Mouse (Mus musculus) intestine, postnatal 0 days (tissue): ENCODE results near the gene Rexo1. TPM values are rescaled to one million over a fixed set of nuclear protein-coding genes. Genes with fewer than 3 reads are reported as not detected.
A peak's percentile ranks its signal among the peaks of the same experiment; 100 is the strongest.

Experiments used
- ATAC-seq: fragments of 200-750 bp; cut with Nextera tagmentation; 2 replicates; pipeline ENCODE4 v1.8.0; 2017; ENCODE audit warnings: mild to moderate bottlenecking, moderate TSS enrichment, moderate library complexity
- H3K27ac ChIP-seq: fragments of 300-500 bp; sonication (generic); 2 replicates; pipeline ENCODE4 v1.5.1; 2014; ENCODE audit warnings: mild to moderate bottlenecking, low read depth, low read length, moderate library complexity
- H3K27me3 ChIP-seq: fragments of 300-500 bp; sonication (generic); replicated peaks from 2 replicates; pipeline ENCODE4 v1.6.1; 2014; ENCODE audit warnings: low read length, mixed read lengths; ENCODE audit not compliant: control insufficient read depth, insufficient read depth
- H3K36me3 ChIP-seq: fragments of 300-500 bp; sonication (generic); 2 replicates; pipeline ENCODE4 v1.6.1; 2014; ENCODE audit warnings: mild to moderate bottlenecking, moderate library complexity; ENCODE audit not compliant: control insufficient read depth, insufficient read depth
- H3K4me1 ChIP-seq: fragments of 300-500 bp; sonication (generic); replicated peaks from 2 replicates; pipeline ENCODE4 v1.6.1; 2014; ENCODE audit warnings: antibody characterized with exemption, low read length, mixed read lengths; ENCODE audit not compliant: control insufficient read depth, insufficient read depth
- H3K4me2 ChIP-seq: fragments of 300-500 bp; sonication (generic); replicated peaks from 2 replicates; pipeline ENCODE4 v1.6.1; 2014; ENCODE audit warnings: low read depth, mild to moderate bottlenecking, moderate library complexity
- H3K4me3 ChIP-seq: fragments of 300-500 bp; sonication (generic); 2 replicates; pipeline ENCODE4 v1.5.1; 2014; ENCODE audit warnings: low read depth, low read length
- H3K9ac ChIP-seq: fragments of 300-500 bp; sonication (generic); 2 replicates; pipeline ENCODE4 v1.6.1; 2014; ENCODE audit warnings: mild to moderate bottlenecking, low read depth, low read length
- H3K9me3 ChIP-seq: fragments of 300-500 bp; sonication (generic); 2 replicates; pipeline ENCODE4 v1.6.1; 2016; ENCODE audit warnings: mixed run types; ENCODE audit not compliant: control insufficient read depth
- CTCF ChIP-seq: sonication (generic); IDR thresholded peaks from 2 replicates; pipeline ENCODE4 v1.5.1; 2016; ENCODE audit warnings: low read depth, mild to moderate bottlenecking, control low read depth, antibody characterized with exemption, moderate library complexity
- WGBS: fragments of 180-500 bp; shearing (Covaris S2); extraction: QIAGEN DNeasy Blood & Tissue Kit; methylation state at CpG from one replicate; pipeline ENCODE4 v1.1.7; 2014; 5-methylcytosine and 5-hydroxymethylcytosine counted together
- polyA plus RNA-seq: library from polyadenylated mRNA; unstranded; fragments of >200 nt; fragmentation: Nextera tagmentation; extraction: Ambion mirVana; gene quantifications from 2 replicates; pipeline ENCODE4 v1.2.1, GENCODE M21; 2015

The Rexo1 gene
- polyA plus RNA-seq, 1 experiment from 2014 or later, result 9.1 TPM

DNA sequence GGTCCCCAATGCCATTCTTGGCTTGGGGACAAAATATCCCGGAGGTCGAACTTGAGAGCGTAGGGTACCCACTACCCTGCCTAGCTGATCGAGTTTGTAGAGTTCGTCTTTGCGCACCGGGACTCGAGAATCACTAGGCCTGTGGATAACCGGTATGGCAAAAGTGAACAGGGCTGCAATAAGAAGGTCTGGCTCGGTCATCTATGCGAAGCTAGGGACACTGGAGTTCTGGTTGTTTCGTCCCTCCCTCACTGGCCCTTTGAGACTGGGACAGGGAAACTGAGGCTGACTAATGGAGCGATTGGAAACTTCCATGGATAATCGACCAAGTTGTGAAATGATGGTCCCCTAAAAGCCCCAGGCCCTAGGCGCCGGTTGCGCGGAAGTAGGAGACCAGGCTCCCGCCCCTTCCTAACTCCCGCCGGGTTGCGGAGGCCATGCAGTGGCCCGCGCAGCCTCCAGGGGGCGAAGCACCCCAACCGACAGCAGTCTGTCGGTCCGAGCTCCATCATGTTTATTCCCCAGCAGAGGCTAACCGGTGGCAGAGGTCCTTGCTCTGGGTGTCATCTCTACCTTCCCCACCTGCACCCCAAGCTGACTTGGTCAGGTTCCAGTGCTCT lies 16.9 kb upstream of the Rexo1 start:
- under 1% methylated on average over 29 of the region's 29 CpGs for WGBS
- Histone ChIP-seq H3K4me2 (peak overlapping the region; percentile 96), H3K27ac (peak overlapping the region; percentile 86), H3K9ac (peak overlapping the region; percentile 34; the same call in 1 of the 2 replicates), H3K4me3 (peak overlapping the region; percentile 75), H3K27me3 (no peaks in the 10 kb centered on the region), H3K36me3 (peaks cover 7% of the 10 kb centered on the region; the same call in 1 of the 2 replicates), H3K9me3 (no peaks in the 10 kb centered on the region), H3K4me1 (peaks cover 3% of the 10 kb centered on the region; the same call in 1 of the 2 replicates)
- TF ChIP-seq CTCF, result peak; percentile 93
- peak; percentile 59 for ATAC-seq

- Histone ChIP-seq H3K9me3 (no peaks in the 10 kb centered on the region), H3K4me3 (peak within 1 kb of the TSS; percentile 75), H3K36me3 (peaks cover 5% of the 10 kb centered on the region; the same call in 1 of the 2 replicates), H3K9ac (peak within 1 kb of the TSS; percentile 59), H3K27me3 (no peaks in the 10 kb centered on the region), H3K4me2 (peak within 1 kb of the TSS; percentile 96), H3K27ac (peak within 1 kb of the TSS; percentile 86), H3K4me1 (peaks cover 3% of the 10 kb centered on the region; the same call in 1 of the 2 replicates)
- ATAC-seq, result peak; percentile 86
- peak; percentile 14; the same call in 1 of the 2 replicates for TF ChIP-seq CTCF
- under 1% methylated on average over 56 of the region's 97 CpGs for WGBS
Measured at GRCm38 (mm10) chr10:80577195-80578130, 16.1 kb upstream of the Rexo1 start, which contains the start of gene Klf16. Klf16 (minus strand) TSS chr10:80577321.

DNA sequence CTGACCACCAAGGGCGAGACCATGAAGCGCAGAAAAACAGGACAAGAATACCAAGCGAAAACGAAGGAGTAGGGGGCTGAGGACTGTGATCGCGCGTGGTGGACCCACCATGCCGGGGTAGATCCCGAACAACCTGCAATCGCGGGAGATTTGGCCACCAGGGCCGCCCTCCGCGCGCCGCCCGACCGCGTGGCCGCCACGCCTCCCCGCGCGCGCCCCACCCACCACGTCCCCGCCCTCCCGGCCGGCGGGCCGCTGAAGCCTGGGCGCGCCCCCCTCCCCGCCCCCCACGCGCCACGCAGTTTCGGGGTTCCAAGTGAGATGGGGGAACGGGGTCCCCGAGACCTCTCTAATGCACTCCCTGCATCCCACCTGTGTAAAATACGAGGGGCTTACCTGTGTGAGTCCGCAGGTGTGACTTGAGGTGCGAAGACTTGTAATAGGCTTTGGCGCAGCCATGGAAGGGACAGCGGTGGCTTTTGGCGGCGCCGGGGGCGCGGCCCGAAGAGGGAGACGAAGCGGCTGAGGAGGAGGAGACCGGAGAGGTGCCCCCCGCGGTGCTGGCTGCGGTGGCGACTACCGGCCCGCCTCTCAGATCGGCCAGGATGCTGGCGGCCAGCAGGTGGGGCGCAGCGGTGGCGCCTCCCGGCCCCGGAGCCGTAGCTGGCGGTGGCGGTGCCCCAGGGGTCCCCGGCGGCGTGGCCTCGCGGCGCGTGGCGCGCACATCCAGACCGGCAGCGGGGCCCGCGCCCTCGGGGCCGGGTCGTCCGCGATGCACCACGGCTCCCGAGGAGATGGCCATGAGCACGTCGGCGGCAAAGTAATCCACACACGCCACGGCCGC lies 15.2 kb upstream of the Rexo1 start:
- H3K4me1 ChIP-seq, result peaks cover 8% of the 10 kb centered on the region; the same call in 1 of the 2 replicates
- ATAC-seq, result peak; percentile 6; the same call in 1 of the 2 replicates
- WGBS, result under 1% methylated on average over 67 of the region's 96 CpGs

GRCm38 (mm10) chr10:80575925-80576324 lies 14.6 kb upstream of the Rexo1 start:
- ATAC-seq, result no peak
- no peak overlapping the region for H3K27ac ChIP-seq
- no peaks in the 10 kb centered on the region for H3K27me3 ChIP-seq
- no peaks in the 10 kb centered on the region for H3K36me3 ChIP-seq
- 11% methylated on average over 17 of the region's 17 CpGs for WGBS
- no peaks in the 10 kb centered on the region for H3K9me3 ChIP-seq
- peak overlapping the region; percentile 59 for H3K9ac ChIP-seq
- peak overlapping the region; percentile 96 for H3K4me2 ChIP-seq
- H3K4me3 ChIP-seq, result peak overlapping the region; percentile 75
- TF ChIP-seq CTCF, result no peak
- H3K4me1 ChIP-seq, result peaks cover 14% of the 10 kb centered on the region; the same call in 1 of the 2 replicates

More for the DNA sequence above, 15.2 kb upstream of the Rexo1 start:
- H3K27ac ChIP-seq, result peak overlapping the region; percentile 86
- no peaks in the 10 kb centered on the region for H3K36me3 ChIP-seq
- peak overlapping the region; percentile 96 for H3K4me2 ChIP-seq
- peak overlapping the region; percentile 75 for H3K4me3 ChIP-seq
- H3K27me3 ChIP-seq, result no peaks in the 10 kb centered on the region
- peak overlapping the region; percentile 59 for H3K9ac ChIP-seq
- TF ChIP-seq CTCF, result peak; percentile 31
- H3K9me3 ChIP-seq, result no peaks in the 10 kb centered on the region

- Histone ChIP-seq H3K27ac (no peak overlapping the region), H3K4me1 (peaks cover 20% of the 10 kb centered on the region; the same call in 1 of the 2 replicates), H3K36me3 (no peaks in the 10 kb centered on the region), H3K4me2 (no peak overlapping the region), H3K4me3 (no peak overlapping the region), H3K9ac (no peak overlapping the region), H3K9me3 (no peaks in the 10 kb centered on the region), H3K27me3 (no peaks in the 10 kb centered on the region)
- no peak for TF ChIP-seq CTCF
- ATAC-seq, result no peak
- WGBS, result 73% methylated on average over 3 of the region's 3 CpGs
Measured at GRCm38 (mm10) chr10:80574896-80575295, 13.5 kb upstream of the Rexo1 start.
